Mouse (Mus musculus): Measurements from ENCODE around the gene Ckap2.
A peak's percentile ranks its signal among the peaks of the same experiment; 100 is the strongest.

Gene Ckap2

DNA sequence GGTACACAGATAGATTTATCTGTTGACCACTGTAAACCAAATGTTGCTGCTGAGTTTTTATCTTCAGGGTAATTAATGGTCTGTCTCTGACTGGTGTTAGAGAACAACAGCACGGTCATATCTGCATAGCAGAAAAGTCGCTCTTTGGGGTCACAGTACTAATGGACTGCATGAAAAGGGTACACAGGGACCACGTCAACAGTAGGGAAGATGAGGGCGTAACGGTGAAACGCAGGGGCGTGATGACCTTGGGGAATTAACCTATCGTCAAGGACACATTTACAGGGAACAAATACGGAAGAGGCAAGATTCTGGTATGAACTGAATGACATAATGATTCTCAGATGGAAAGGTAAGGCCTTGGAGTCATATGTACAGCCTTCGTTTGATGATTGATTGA, 21.2 kb downstream of the Ckap2 start:
- H3K9me3 ChIP-seq (ENCODE audit: low read length): no peaks in the 10 kb centered on the region
- TF ChIP-seq NANOG (IDR thresholded peaks at IDR 0.05; ENCODE audit: borderline replicate concordance, low read length) (no peak), CTCF (conservative IDR thresholded peaks at IDR 0.05; ENCODE audit: low read length) (no peak), POU5F1 (IDR thresholded peaks at IDR 0.05; ENCODE audit: borderline replicate concordance, low read length) (no peak)
- peaks cover 36% of the 10 kb centered on the region for H3K4me1 ChIP-seq (replicated peaks; ENCODE audit: low read depth, low read length)

DNA sequence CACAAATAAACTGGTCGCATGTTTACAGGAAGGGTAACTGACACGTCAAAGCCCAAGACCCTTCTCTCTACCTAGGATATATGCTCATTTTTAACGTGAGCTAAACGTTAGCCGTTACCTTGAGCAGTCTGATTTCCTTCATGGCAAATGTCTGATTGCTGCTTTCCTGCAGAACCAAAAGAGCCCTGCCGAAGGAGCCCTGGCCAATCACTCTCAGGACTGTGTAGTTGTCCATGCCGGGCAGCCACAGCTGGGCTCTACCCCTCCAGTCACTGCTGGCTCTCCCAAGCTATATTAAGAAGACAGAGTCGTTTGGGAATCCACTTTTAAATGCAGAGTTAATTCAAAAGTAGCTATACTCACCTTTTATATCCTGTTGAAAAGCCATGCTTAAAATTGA, 23.4 kb downstream of the Ckap2 start:
- TF ChIP-seq NANOG (IDR thresholded peaks at IDR 0.05; ENCODE audit: borderline replicate concordance, low read length) (no peak), CTCF (conservative IDR thresholded peaks at IDR 0.05; ENCODE audit: low read length) (no peak), POU5F1 (IDR thresholded peaks at IDR 0.05; ENCODE audit: borderline replicate concordance, low read length) (no peak)
- Histone ChIP-seq H3K27me3 (ENCODE audit: insufficient read depth, low read length) (no peaks in the 10 kb centered on the region), H3K4me1 (replicated peaks; ENCODE audit: low read depth, low read length) (peaks cover 16% of the 10 kb centered on the region)

More for the DNA sequence above, 21.2 kb downstream of the Ckap2 start:
- Histone ChIP-seq H3K27me3 (ENCODE audit: insufficient read depth, low read length) (no peaks in the 10 kb centered on the region), H3K4me3 (replicated peaks; ENCODE audit: low read length) (no peak overlapping the region), H3K36me3 (ENCODE audit: insufficient read depth, low read length) (peaks cover 25% of the 10 kb centered on the region)

DNA sequence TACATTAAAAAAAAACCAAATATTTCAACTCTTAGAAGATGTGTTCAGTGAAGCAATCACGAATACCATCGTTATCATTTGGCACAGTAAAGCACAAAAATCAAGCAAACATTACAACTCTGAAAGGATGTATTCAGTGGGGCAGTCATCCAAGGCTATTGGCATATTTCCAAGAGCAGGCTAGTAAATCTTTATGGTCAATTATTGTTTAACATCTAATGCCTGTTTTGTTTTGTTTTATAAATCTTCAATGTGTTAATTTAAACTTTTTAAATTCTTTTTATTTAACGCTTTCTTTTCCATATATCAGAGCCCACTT, 35.3 kb downstream of the Ckap2 start:
- Histone ChIP-seq H3K27me3 (ENCODE audit: insufficient read depth, low read length) (no peaks in the 10 kb centered on the region), H3K9me3 (ENCODE audit: low read length) (no peaks in the 10 kb centered on the region), H3K4me3 (replicated peaks; ENCODE audit: low read length) (no peak overlapping the region), H3K4me1 (replicated peaks; ENCODE audit: low read depth, low read length) (peaks cover 38% of the 10 kb centered on the region), H3K36me3 (ENCODE audit: insufficient read depth, low read length) (no peaks in the 10 kb centered on the region)
- no peak for TF ChIP-seq CTCF (conservative IDR thresholded peaks at IDR 0.05; ENCODE audit: low read length)
- no peak for TF ChIP-seq POU5F1 (IDR thresholded peaks at IDR 0.05; ENCODE audit: borderline replicate concordance, low read length)
- no peak for TF ChIP-seq NANOG (IDR thresholded peaks at IDR 0.05; ENCODE audit: borderline replicate concordance, low read length)

More for the DNA sequence above, 23.4 kb downstream of the Ckap2 start:
- Histone ChIP-seq H3K4me3 (replicated peaks; ENCODE audit: low read length) (no peak overlapping the region), H3K36me3 (ENCODE audit: insufficient read depth, low read length) (peaks cover 5% of the 10 kb centered on the region; the same call in 1 of the 2 replicates), H3K9me3 (ENCODE audit: low read length) (no peaks in the 10 kb centered on the region)

DNA sequence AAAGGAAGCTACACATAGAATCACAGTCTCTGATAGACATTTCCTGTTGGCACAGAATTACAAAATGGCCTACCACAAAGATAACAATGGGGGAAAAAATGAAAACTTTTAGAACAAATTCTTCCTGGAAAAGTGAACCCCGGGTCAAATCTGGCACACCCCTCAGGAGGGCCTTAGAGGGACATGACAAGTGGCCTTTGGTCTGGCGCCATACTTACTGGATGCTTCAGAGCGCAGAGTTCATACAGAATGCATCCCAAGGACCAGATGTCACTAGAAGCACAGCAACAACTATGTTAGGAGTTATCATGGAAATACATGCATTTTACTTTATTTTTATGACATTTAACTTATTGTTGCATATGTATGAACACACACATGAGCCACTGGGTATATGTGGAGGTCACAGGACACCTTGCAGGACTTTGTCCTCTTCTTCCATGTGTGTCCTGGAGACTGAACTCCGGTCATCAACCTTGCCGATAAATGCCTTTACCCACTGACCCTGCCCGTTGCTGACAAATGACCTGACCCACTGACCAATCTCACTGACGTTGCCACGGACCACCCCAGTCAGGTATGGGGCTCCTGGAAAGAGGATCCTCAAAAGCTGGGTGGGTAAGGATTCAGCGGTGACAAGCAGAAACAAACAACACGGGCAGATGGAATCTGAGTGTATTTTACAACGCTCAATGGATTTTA, 35.8 kb downstream of the Ckap2 start:
- peaks cover 36% of the 10 kb centered on the region for H3K4me1 ChIP-seq (replicated peaks; ENCODE audit: low read depth, low read length)
- H3K9me3 ChIP-seq (ENCODE audit: low read length): no peaks in the 10 kb centered on the region
- H3K4me3 ChIP-seq (replicated peaks; ENCODE audit: low read length): no peak overlapping the region
- no peaks in the 10 kb centered on the region for H3K36me3 ChIP-seq (ENCODE audit: insufficient read depth, low read length)
- H3K27me3 ChIP-seq (ENCODE audit: insufficient read depth, low read length): no peaks in the 10 kb centered on the region
- no peak for TF ChIP-seq POU5F1 (IDR thresholded peaks at IDR 0.05; ENCODE audit: borderline replicate concordance, low read length)
- TF ChIP-seq CTCF (conservative IDR thresholded peaks at IDR 0.05; ENCODE audit: low read length): no peak
- TF ChIP-seq NANOG (IDR thresholded peaks at IDR 0.05; ENCODE audit: borderline replicate concordance, low read length): no peak

DNA sequence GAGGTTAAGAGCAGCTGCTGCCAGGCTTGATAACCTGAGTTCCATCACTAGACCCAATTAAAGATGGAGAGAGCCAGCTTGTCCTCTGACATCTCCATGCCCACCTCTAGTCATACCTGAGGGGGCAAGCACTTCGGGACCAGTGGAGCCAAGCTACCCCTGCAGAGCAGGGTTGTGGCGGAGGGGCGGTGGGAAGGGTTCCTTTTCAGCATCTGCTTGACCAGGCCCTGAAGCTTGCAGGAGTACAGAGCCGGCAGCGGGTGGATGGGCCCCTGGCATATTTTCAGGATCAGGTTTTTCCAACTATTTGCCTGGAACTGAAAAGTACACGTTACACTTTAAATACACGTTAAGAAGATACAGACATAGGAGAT, 37.3 kb downstream of the Ckap2 start:
- Histone ChIP-seq H3K4me1 (replicated peaks; ENCODE audit: low read depth, low read length) (peaks cover 29% of the 10 kb centered on the region), H3K36me3 (ENCODE audit: insufficient read depth, low read length) (no peaks in the 10 kb centered on the region), H3K27me3 (ENCODE audit: insufficient read depth, low read length) (no peaks in the 10 kb centered on the region), H3K4me3 (replicated peaks; ENCODE audit: low read length) (peak overlapping the region; percentile 60), H3K9me3 (ENCODE audit: low read length) (no peaks in the 10 kb centered on the region)
- TF ChIP-seq CTCF (conservative IDR thresholded peaks at IDR 0.05; ENCODE audit: low read length) (no peak), NANOG (IDR thresholded peaks at IDR 0.05; ENCODE audit: borderline replicate concordance, low read length) (no peak), POU5F1 (IDR thresholded peaks at IDR 0.05; ENCODE audit: borderline replicate concordance, low read length) (no peak)

DNA sequence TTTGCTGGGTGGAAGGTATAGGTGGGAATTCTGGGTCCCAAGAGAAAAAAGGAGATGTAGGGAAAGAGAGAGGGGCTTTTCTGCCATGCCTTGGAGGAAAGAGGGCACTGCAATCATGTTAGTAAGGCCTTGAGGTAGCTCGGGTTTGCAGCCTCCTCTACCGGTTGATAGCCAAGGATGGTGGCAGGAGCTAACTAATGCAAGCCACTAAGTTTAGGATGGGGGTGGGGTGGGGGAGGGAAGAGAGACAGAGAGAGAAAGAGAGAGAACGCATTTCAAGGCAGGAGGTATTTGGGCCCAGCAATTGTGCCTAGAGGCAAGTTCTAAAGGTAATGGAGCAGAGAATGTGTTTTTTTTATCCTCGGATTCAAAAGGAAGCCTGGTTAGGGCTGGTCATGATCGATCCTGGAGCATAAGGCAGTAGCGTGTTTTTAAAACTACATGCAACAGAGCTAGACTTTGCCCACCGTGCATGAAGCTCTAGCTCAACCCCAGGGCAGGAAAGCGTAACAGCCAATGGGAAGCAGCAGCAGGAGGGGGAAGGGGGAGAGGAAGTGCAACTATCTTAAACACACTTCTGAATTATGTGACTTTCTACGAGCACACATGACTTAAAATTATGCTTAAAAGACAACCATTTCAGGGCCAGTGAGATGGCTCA, 37.8 kb downstream of the Ckap2 start:
- peak overlapping the region; percentile 60 for H3K4me3 ChIP-seq (replicated peaks; ENCODE audit: low read length)
- TF ChIP-seq POU5F1 (IDR thresholded peaks at IDR 0.05; ENCODE audit: borderline replicate concordance, low read length) (no peak), CTCF (conservative IDR thresholded peaks at IDR 0.05; ENCODE audit: low read length) (no peak), NANOG (IDR thresholded peaks at IDR 0.05; ENCODE audit: borderline replicate concordance, low read length) (no peak)
- no peaks in the 10 kb centered on the region for H3K9me3 ChIP-seq (ENCODE audit: low read length)
- no peaks in the 10 kb centered on the region for H3K36me3 ChIP-seq (ENCODE audit: insufficient read depth, low read length)
- H3K4me1 ChIP-seq (replicated peaks; ENCODE audit: low read depth, low read length): peaks cover 29% of the 10 kb centered on the region
- H3K27me3 ChIP-seq (ENCODE audit: insufficient read depth, low read length): no peaks in the 10 kb centered on the region

DNA sequence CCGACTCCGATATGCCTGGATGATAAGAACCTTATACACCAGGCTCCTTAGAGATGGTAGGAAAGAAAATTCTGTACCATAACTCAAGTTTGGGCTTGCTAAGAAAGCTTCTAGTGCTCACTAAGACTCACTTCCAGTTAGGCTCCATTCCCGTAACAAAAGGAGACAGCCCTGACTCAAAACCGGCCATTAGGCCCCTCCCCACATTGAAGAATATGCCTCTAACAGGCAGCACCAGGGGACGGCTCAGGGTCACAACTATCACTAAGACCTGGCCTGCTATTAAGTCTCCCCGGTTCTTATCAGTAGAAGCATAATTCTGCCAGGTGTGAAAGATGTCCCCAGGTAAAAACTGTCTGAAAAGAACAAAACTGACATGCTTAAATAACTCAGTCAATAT, 39.8 kb downstream of the Ckap2 start:
- H3K36me3 ChIP-seq (ENCODE audit: insufficient read depth, low read length): no peaks in the 10 kb centered on the region
- H3K4me1 ChIP-seq (replicated peaks; ENCODE audit: low read depth, low read length): peaks cover 29% of the 10 kb centered on the region
- no peak overlapping the region for H3K4me3 ChIP-seq (replicated peaks; ENCODE audit: low read length)
- no peak for TF ChIP-seq POU5F1 (IDR thresholded peaks at IDR 0.05; ENCODE audit: borderline replicate concordance, low read length)
- no peaks in the 10 kb centered on the region for H3K27me3 ChIP-seq (ENCODE audit: insufficient read depth, low read length)
- peaks cover 5% of the 10 kb centered on the region; the same call in 1 of the 2 replicates for H3K9me3 ChIP-seq (ENCODE audit: low read length)

DNA sequence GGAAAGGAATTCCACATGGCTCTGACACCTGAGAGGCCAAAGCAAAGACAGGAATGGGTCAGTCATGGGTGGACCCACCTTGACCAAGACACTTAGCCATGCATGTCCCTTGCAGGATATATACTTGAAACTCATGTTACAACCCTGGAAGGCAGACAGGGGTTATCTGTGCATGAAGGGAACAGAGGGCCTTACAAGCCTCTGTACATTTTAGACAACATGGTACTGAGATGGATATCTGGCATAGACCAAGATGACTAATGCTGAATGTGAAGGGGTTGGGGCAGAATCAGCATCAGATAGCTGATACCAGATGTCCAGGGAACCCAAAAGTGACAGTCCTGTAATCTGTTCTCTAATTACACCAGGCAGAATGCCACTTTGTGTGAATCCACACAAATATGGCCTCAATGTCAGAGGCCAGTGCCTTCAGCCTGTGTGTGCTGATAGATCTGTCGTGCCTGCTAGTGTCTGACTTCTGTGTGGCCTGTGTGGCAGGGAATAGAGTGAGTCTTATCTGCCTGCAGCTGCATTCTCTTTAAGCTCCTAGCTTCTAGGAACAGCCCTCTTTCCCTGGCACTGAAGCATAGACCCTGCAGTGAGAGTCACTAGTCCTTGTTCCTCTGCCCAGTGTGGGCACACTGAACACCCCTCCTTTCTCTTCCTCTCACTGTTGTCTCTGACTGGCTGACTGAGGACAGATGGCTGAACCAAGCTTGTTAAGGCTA, 41.7 kb downstream of the Ckap2 start:
- no peak overlapping the region for H3K4me3 ChIP-seq (replicated peaks; ENCODE audit: low read length)
- H3K9me3 ChIP-seq (ENCODE audit: low read length): peaks cover 12% of the 10 kb centered on the region
- peaks cover 29% of the 10 kb centered on the region for H3K4me1 ChIP-seq (replicated peaks; ENCODE audit: low read depth, low read length)
- H3K36me3 ChIP-seq (ENCODE audit: insufficient read depth, low read length): no peaks in the 10 kb centered on the region
- H3K27me3 ChIP-seq (ENCODE audit: insufficient read depth, low read length): no peaks in the 10 kb centered on the region
- TF ChIP-seq NANOG (IDR thresholded peaks at IDR 0.05; ENCODE audit: borderline replicate concordance, low read length) (no peak), POU5F1 (IDR thresholded peaks at IDR 0.05; ENCODE audit: borderline replicate concordance, low read length) (no peak), CTCF (conservative IDR thresholded peaks at IDR 0.05; ENCODE audit: low read length) (no peak)

Data from E14TG2a.4 (cell line).